Mouse (Mus musculus) midbrain, embryonic 13.5 days (tissue): ENCODE measurements around the gene Cst11. TPM values are rescaled to one million over a fixed set of nuclear protein-coding genes. Genes with fewer than 3 reads are reported as not detected.

ENCODE experiments used
- ATAC-seq: fragments of 200-750 bp; cut with Nextera tagmentation; 2 replicates; pipeline ENCODE4 v1.8.0; 2017; ENCODE audit warnings: mild to moderate bottlenecking, moderate TSS enrichment, moderate library complexity
- H3K27ac ChIP-seq: fragments of 300-500 bp; sonication (generic); 2 replicates; pipeline ENCODE4 v1.5.1; 2015; ENCODE audit warnings: inconsistent platforms, mild to moderate bottlenecking, moderate library complexity
- H3K27me3 ChIP-seq: fragments of 300-500 bp; sonication (generic); 2 replicates; pipeline ENCODE4 v1.6.1; 2015; ENCODE audit warnings: mild to moderate bottlenecking, inconsistent platforms
- H3K36me3 ChIP-seq: fragments of 300-500 bp; sonication (generic); 2 replicates; pipeline ENCODE4 v1.6.1; 2015; ENCODE audit warnings: mild to moderate bottlenecking, inconsistent platforms
- H3K4me1 ChIP-seq: fragments of 300-500 bp; sonication (generic); replicated peaks from 2 replicates; pipeline ENCODE4 v1.6.1; 2015; ENCODE audit warnings: inconsistent platforms
- H3K4me2 ChIP-seq: fragments of 300-500 bp; sonication (generic); replicated peaks from 2 replicates; pipeline ENCODE4 v1.6.1; 2015; ENCODE audit warnings: moderate library complexity, mild to moderate bottlenecking, inconsistent platforms
- H3K4me3 ChIP-seq: fragments of 300-500 bp; sonication (generic); replicated peaks from 2 replicates; pipeline ENCODE4 v1.5.1; 2015; ENCODE audit warnings: mild to moderate bottlenecking, inconsistent platforms
- H3K9ac ChIP-seq: fragments of 300-500 bp; sonication (generic); replicated peaks from 2 replicates; pipeline ENCODE4 v1.6.1; 2015; ENCODE audit warnings: mild to moderate bottlenecking, inconsistent platforms
- H3K9me3 ChIP-seq: fragments of 300-500 bp; sonication (generic); 2 replicates; pipeline ENCODE4 v1.6.1; 2016; ENCODE audit warnings: mild to moderate bottlenecking, inconsistent platforms
- WGBS: fragments of 180-500 bp; shearing (Covaris S2); methylation state at CpG from one replicate; pipeline ENCODE4 v1.1.7; 2015; 5-methylcytosine and 5-hydroxymethylcytosine counted together
- polyA plus RNA-seq: library from polyadenylated mRNA; unstranded; fragments of >200 nt; fragmentation: Nextera tagmentation; extraction: Ambion mirVana; gene quantifications from 2 replicates; pipeline ENCODE4 v1.2.1, GENCODE M21; 2015

The Cst11 gene
- polyA plus RNA-seq, 1 experiment from 2014 or later, result not detected

GRCm38 (mm10) chr2:148743846-148744407 lies 27.4 kb downstream of the Cst11 start:
- no peaks in the 10 kb centered on the region for H3K4me1 ChIP-seq
- 87% methylated on average over 3 of the region's 3 CpGs for WGBS
- H3K9ac ChIP-seq, result no peak overlapping the region
- no peaks in the 10 kb centered on the region for H3K9me3 ChIP-seq
- no peaks in the 10 kb centered on the region for H3K36me3 ChIP-seq
- no peak overlapping the region for H3K27ac ChIP-seq
- H3K4me3 ChIP-seq, result no peak overlapping the region
- no peaks in the 10 kb centered on the region for H3K27me3 ChIP-seq
- H3K4me2 ChIP-seq, result no peak overlapping the region
- no peak for ATAC-seq

- Histone ChIP-seq H3K9me3 (no peaks in the 10 kb centered on the region), H3K4me1 (no peaks in the 10 kb centered on the region), H3K4me2 (no peak overlapping the region), H3K4me3 (no peak overlapping the region), H3K36me3 (no peaks in the 10 kb centered on the region), H3K9ac (no peak overlapping the region), H3K27me3 (no peaks in the 10 kb centered on the region), H3K27ac (no peak overlapping the region)
- 73% methylated on average over 3 of the region's 3 CpGs for WGBS
- ATAC-seq, result no peak
Observed at GRCm38 (mm10) chr2:148743001-148743400, 28.3 kb downstream of the Cst11 start.

GRCm38 (mm10) chr2:148732327-148733000 lies 38.8 kb downstream of the Cst11 start, which contains the start of gene Napb:
Gene Napb, minus strand, starts transcription at chr2:148732467.
- H3K9ac ChIP-seq, result peak within 1 kb of the TSS; percentile 90
- peaks cover 21% of the 10 kb centered on the region for H3K4me1 ChIP-seq
- H3K27me3 ChIP-seq, result no peaks in the 10 kb centered on the region
- peak within 1 kb of the TSS; percentile 67; the same call in 1 of the 2 replicates for H3K27ac ChIP-seq
- peak within 1 kb of the TSS; percentile 90 for H3K4me2 ChIP-seq
- no peaks in the 10 kb centered on the region for H3K9me3 ChIP-seq
- peak within 1 kb of the TSS; percentile 78 for H3K4me3 ChIP-seq
- peak; percentile 100 for ATAC-seq
- WGBS, result 4% methylated on average over 18 of the region's 18 CpGs
- H3K36me3 ChIP-seq, result no peaks in the 10 kb centered on the region

GRCm38 (mm10) chr2:148731614-148732326 lies 39.5 kb downstream of the Cst11 start:
- 2% methylated on average over 35 of the region's 35 CpGs for WGBS
- peak overlapping the region; percentile 90 for H3K4me2 ChIP-seq

GRCm38 (mm10) chr2:148719271-148719995 lies 51.9 kb downstream of the Cst11 start:
- Histone ChIP-seq H3K4me2 (no peak overlapping the region), H3K9ac (no peak overlapping the region), H3K36me3 (no peaks in the 10 kb centered on the region), H3K4me1 (0 out of 2 replicates have a peak, but pooled peaks cover 2% of the 10 kb centered on the region), H3K4me3 (no peak overlapping the region), H3K27ac (no peak overlapping the region), H3K9me3 (no peaks in the 10 kb centered on the region), H3K27me3 (no peaks in the 10 kb centered on the region)
- WGBS, result 83% methylated on average over 2 of the region's 2 CpGs
- no peak for ATAC-seq

More at GRCm38 (mm10) chr2:148731614-148732326, 39.5 kb downstream of the Cst11 start:
- peak; percentile 88 for ATAC-seq
- peaks cover 21% of the 10 kb centered on the region for H3K4me1 ChIP-seq
- no peaks in the 10 kb centered on the region for H3K27me3 ChIP-seq
- H3K4me3 ChIP-seq, result peak overlapping the region; percentile 78
- H3K9ac ChIP-seq, result peak overlapping the region; percentile 90
- peak overlapping the region; percentile 67; the same call in 1 of the 2 replicates for H3K27ac ChIP-seq
- H3K36me3 ChIP-seq, result no peaks in the 10 kb centered on the region
- no peaks in the 10 kb centered on the region for H3K9me3 ChIP-seq

Other genes with a start within 250 kb of the Cst11 start
- gene Nxt1, start 98.9 kb downstream of the Cst11 start, polyA plus RNA-seq, result 64.0 and 65.3 TPM in 2 replicates
- gene Gzf1, start 90.5 kb downstream of the Cst11 start, polyA plus RNA-seq, result 17.6 and 17.8 TPM in 2 replicates
- gene Napb, start 39.0 kb downstream of the Cst11 start, polyA plus RNA-seq, result 43.6 and 48.1 TPM in 2 replicates
- gene Cstl1, start 21.1 kb downstream of the Cst11 start, polyA plus RNA-seq, result not detected in 2 replicates
- gene 8030411F24Rik, start 10.5 kb upstream of the Cst11 start, polyA plus RNA-seq, result not detected in 2 replicates
- not detected in 2 replicates for gene Cst12, start 17.9 kb upstream of the Cst11 start, polyA plus RNA-seq
- gene Cst8, start 27.3 kb upstream of the Cst11 start, polyA plus RNA-seq, result not detected in 2 replicates
- gene Cst13, start 48.6 kb upstream of the Cst11 start, polyA plus RNA-seq, result not detected in 2 replicates
- not detected in 2 replicates for gene Cst9, start 63.6 kb upstream of the Cst11 start, polyA plus RNA-seq
- not detected in 2 replicates for gene 9230104L09Rik, start 93.5 kb upstream of the Cst11 start, polyA plus RNA-seq
- 436 and 465 TPM in 2 replicates for gene Cst3, start 104.2 kb upstream of the Cst11 start, polyA plus RNA-seq
- not detected in 2 replicates for gene Gm1330, start 231.8 kb upstream of the Cst11 start, polyA plus RNA-seq
- gene Gm10750, start 245.7 kb upstream of the Cst11 start, polyA plus RNA-seq, result not detected in 2 replicates